Mouse (Mus musculus) right cerebral cortex, postnatal 25 days (tissue): ENCODE data around the gene Arfgap2.

Source experiments
- DNase-seq: peaks from one replicate; pipeline ENCODE4 v3.0.0; 2022

Gene Arfgap2

GRCm38 (mm10) chr2:91312578-91313311 lies 48.0 kb downstream of the Arfgap2 start:
- no peak for DNase-seq

GRCm38 (mm10) chr2:91314184-91314583 lies 49.4 kb downstream of the Arfgap2 start:
- DNase-seq = no peak

GRCm38 (mm10) chr2:91320559-91321529 lies 56.1 kb downstream of the Arfgap2 start:
- DNase-seq = no peak

- DNase-seq = no peak
These were observed 57.1 kb downstream of the Arfgap2 start for GRCm38 (mm10) chr2:91321923-91322322.

- no peak for DNase-seq
These were observed 57.7 kb downstream of the Arfgap2 start for GRCm38 (mm10) chr2:91322490-91322889.

GRCm38 (mm10) chr2:91324346-91324745 lies 59.6 kb downstream of the Arfgap2 start:
- DNase-seq = no peak

GRCm38 (mm10) chr2:91324761-91325421 lies 60.1 kb downstream of the Arfgap2 start:
- no peak for DNase-seq
